Mouse (Mus musculus) large intestine, adult 2 months (tissue): ENCODE data around the gene Thada. TPM values are rescaled to one million over a fixed set of nuclear protein-coding genes. Genes with fewer than 3 reads are reported as not detected.
"Not testable (repeated sequence)": the region's sequence is repeated elsewhere in the genome, so short reads cannot be mapped to it uniquely, and the experiment has no call there.

ENCODE experiments used
- DNase-seq: peaks from one replicate; pipeline ENCODE4 v3.0.0-alpha.2; 2012; ENCODE audit warnings: low read depth, low spot score
- WGBS: fragments of 180-500 bp; shearing (Covaris S2); methylation state at CpG from one replicate; pipeline ENCODE4 v1.1.7; 2018; 5-methylcytosine and 5-hydroxymethylcytosine counted together
- polyA plus RNA-seq: library from polyadenylated mRNA; depleted of rRNA; stranded (reverse); fragments of >200 nt; gene quantifications from 2 replicates; pipeline ENCODE4 v1.2.3, GENCODE M21; 2012

Thada gene
- polyA plus RNA-seq, 1 experiment: 4.4 TPM

GRCm38 (mm10) chr17:84321351-84321750, 144.7 kb downstream of the Thada start:
- no peak for DNase-seq
- 71% methylated on average over 5 of the region's 5 CpGs for WGBS

GRCm38 (mm10) chr17:84320576-84320975, 145.4 kb downstream of the Thada start:
- WGBS: 85% methylated on average over 1 of the region's 1 CpGs
- DNase-seq: no peak

GRCm38 (mm10) chr17:84314341-84314740, 151.7 kb downstream of the Thada start:
- 95% methylated on average over 7 of the region's 7 CpGs for WGBS
- DNase-seq: no peak

- WGBS: 76% methylated on average over 6 of the region's 6 CpGs
- no peak for DNase-seq
These were observed 152.5 kb downstream of the Thada start for GRCm38 (mm10) chr17:84313494-84313893.

GRCm38 (mm10) chr17:84306151-84306550, 159.9 kb downstream of the Thada start:
- DNase-seq: no peak
- 84% methylated on average over 1 of the region's 1 CpGs for WGBS

- DNase-seq: no peak
- WGBS: 93% methylated on average over 5 of the region's 5 CpGs
These were observed 160.9 kb downstream of the Thada start for GRCm38 (mm10) chr17:84305074-84305473.

GRCm38 (mm10) chr17:84304141-84304540, 161.9 kb downstream of the Thada start:
- WGBS: 92% methylated on average over 5 of the region's 5 CpGs
- no peak for DNase-seq

- 93% methylated on average over 6 of the region's 6 CpGs for WGBS
These were observed 168.0 kb downstream of the Thada start for GRCm38 (mm10) chr17:84297976-84298375.

GRCm38 (mm10) chr17:84293221-84293620, 172.8 kb downstream of the Thada start:
- WGBS: 76% methylated on average over 4 of the region's 4 CpGs
- DNase-seq: no peak

More at GRCm38 (mm10) chr17:84297976-84298375, 168.0 kb downstream of the Thada start:
- no peak for DNase-seq

- DNase-seq: not testable (repeated sequence)
- WGBS: 93% methylated on average over 6 of the region's 6 CpGs
These were observed 174.8 kb downstream of the Thada start for GRCm38 (mm10) chr17:84291228-84291627.

- WGBS: 58% methylated on average over 8 of the region's 8 CpGs
- no peak for DNase-seq
These were observed 178.2 kb downstream of the Thada start for GRCm38 (mm10) chr17:84287675-84288420.

GRCm38 (mm10) chr17:84286536-84286935, 179.5 kb downstream of the Thada start:
- 59% methylated on average over 5 of the region's 5 CpGs for WGBS
- DNase-seq: no peak

GRCm38 (mm10) chr17:84282388-84283280, 183.4 kb downstream of the Thada start:
- WGBS: 83% methylated on average over 8 of the region's 8 CpGs
- DNase-seq: no peak

- 24% methylated on average over 8 of the region's 8 CpGs for WGBS
- DNase-seq: no peak
These were observed 187.0 kb downstream of the Thada start for GRCm38 (mm10) chr17:84279001-84279400.

GRCm38 (mm10) chr17:84278193-84278953, 187.6 kb downstream of the Thada start:
- 62% methylated on average over 5 of the region's 5 CpGs for WGBS

GRCm38 (mm10) chr17:84274999-84275398, 191.0 kb downstream of the Thada start:
- no peak for DNase-seq
- 91% methylated on average over 3 of the region's 3 CpGs for WGBS

More at GRCm38 (mm10) chr17:84278193-84278953, 187.6 kb downstream of the Thada start:
- DNase-seq: no peak

- 78% methylated on average over 6 of the region's 6 CpGs for WGBS
- no peak for DNase-seq
These were observed 191.8 kb downstream of the Thada start for GRCm38 (mm10) chr17:84274163-84274562.

- WGBS: 63% methylated on average over 5 of the region's 5 CpGs
- DNase-seq: no peak
These were observed 193.3 kb downstream of the Thada start for GRCm38 (mm10) chr17:84272557-84273261.

- 73% methylated on average over 6 of the region's 6 CpGs for WGBS
- no peak for DNase-seq
These were observed 194.3 kb downstream of the Thada start for GRCm38 (mm10) chr17:84271566-84272202.
